Mouse (Mus musculus) adrenal gland (tissue): ENCODE data around the gene Nif3l1.

Experiments
- intact Hi-C: fragments of 180-260 bp; cut with DNase I; formaldehyde crosslinking; loops from one replicate; pipeline ENCODE4 v1.15.1; 2025

Nif3l1 gene

GRCm38 (mm10) chr1:58454316-58454715, 9.4 kb downstream of the Nif3l1 start:
- intact Hi-C loops, result no loop called here

DNA sequence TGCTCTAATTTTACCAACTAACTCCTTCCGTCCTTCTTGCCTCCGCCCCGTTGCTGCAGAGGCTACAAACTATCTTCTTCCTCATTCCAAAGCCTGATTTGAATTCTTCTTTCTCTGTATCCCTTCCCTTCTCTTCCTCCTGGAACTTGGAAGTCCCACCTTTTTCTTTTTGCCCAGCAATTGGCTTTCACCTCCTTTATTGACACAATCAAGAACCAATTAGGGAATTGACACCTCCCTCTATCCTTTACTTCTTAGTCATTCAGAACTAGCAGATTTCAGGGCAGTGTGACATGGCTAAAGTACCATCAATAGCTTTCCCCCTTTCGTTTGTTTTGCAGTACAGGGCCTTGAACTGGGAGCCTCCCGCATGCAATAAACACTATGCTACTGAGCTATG, 13.2 kb downstream of the Nif3l1 start:
- intact Hi-C loops, result no loop called here

DNA sequence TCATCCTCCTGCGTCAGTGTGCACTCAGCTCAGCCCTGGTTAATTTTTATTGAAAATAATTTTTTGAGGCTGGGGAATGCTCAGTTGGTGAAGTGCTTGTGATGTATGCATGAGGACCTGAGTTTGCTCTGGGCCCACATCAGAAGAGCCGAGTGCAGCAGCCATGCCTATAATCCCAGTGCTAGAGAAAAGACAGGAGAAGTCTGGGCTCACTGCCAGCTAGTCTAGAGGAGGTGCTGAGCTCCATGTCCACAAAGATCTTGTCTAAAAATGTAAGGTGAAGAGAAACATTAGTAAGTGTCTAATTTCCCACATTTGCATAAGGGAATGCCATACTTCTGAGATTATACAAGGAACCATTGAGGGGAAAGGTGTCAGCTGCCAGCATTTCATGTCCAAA, 13.9 kb downstream of the Nif3l1 start:
- intact Hi-C loops, result no loop called here

- intact Hi-C loops, result no loop called here
These were observed 15.6 kb downstream of the Nif3l1 start for GRCm38 (mm10) chr1:58460566-58460965.

DNA sequence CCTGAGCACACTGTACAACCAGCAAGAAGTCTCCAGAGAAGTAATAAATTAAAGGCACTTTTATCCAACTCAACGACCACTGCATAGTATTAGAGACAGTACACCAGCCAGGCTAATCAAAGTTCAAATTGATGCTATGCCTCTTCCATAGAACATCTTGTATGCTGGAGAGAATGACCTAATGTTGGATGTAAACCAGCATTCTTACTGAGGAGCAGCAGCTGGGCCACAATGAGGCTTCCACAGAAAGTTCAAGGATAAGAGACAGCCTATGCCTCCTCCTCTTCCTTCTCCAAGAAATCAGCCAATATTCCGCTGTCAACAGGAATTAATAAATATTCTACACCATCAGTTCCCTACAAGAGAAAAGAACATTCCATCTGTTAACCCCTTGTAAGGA, 19.0 kb downstream of the Nif3l1 start:
- intact Hi-C loops, result no loop called here

DNA sequence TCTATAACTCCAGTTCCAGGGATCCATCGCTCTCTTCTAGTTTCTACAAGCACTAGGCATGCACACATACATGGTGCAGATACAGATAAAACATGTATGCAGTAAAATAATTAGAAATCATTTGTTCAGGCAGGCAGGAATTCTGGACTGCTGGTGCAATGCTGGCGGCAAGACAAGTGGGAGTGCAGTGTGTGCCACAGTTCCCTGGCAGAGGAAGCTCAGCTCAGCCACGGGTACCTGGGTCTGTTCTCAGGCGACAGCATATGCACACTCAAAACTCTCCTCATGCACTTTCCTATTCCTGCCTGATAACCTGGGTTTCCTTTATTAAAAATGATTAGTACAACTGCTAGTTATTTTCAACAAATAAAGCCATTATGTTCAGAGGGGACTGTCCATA, 20.1 kb downstream of the Nif3l1 start:
- intact Hi-C loops, result no loop called here

DNA sequence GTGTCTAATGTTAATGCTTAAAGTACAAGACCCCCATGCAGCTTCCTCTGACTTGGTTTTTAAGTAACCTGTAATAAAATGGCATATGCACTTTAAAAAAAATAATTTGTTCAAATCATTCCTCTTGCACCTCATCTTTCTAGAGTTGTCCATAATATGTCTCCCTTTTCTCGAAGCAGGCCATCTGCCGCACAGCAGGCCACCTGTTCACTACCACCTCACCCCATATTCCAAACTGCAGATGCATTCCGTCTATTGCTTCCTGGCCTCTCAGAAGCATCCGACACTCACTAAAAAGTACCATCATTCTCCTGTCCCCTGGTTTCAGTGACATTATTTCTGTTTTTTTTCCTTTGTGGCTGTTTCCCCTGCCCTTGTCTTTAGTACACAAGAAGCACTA, 20.6 kb downstream of the Nif3l1 start:
- intact Hi-C loops, result no loop called here

GRCm38 (mm10) chr1:58475662-58476061, 30.7 kb downstream of the Nif3l1 start:
- intact Hi-C loops, result no loop called here

- intact Hi-C loops, result no loop called here
These were observed 37.7 kb downstream of the Nif3l1 start for GRCm38 (mm10) chr1:58482647-58483046.

GRCm38 (mm10) chr1:58495603-58496002, 50.7 kb downstream of the Nif3l1 start:
- intact Hi-C loops, result no loop called here

GRCm38 (mm10) chr1:58497678-58498077, 52.7 kb downstream of the Nif3l1 start:
- intact Hi-C loops, result no loop called here

- intact Hi-C loops, result no loop called here
These were observed 53.8 kb downstream of the Nif3l1 start for GRCm38 (mm10) chr1:58498758-58499157.

- intact Hi-C loops, result no loop called here
These were observed 58.2 kb downstream of the Nif3l1 start for GRCm38 (mm10) chr1:58503134-58503533.

DNA sequence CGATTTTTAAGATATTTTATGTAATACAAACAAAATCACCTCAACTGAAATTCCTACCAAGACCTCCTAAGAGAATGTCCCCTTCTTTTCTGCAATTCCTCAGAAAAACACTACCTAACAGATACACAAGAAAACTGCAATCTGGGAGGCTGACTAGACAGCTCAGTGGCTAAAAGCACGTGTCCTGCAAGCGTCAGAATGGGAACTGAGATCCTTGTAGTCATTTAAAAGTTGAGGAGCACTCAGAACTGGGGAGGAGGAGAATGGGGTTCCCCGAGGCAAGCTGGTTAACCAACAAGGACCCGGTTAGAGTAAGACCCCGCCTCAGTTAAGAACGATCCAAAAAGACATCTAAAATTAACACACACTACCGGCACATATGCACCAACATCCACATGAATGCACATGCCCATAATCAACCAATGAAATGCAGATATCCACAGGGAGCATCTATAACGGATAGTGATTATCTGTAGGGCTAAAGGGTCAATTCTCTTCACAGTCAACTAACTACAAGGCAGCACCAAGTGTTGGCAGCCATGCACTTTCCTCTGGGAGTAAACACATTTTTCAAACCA, 58.9 kb downstream of the Nif3l1 start:
- intact Hi-C loops, result no loop called here

DNA sequence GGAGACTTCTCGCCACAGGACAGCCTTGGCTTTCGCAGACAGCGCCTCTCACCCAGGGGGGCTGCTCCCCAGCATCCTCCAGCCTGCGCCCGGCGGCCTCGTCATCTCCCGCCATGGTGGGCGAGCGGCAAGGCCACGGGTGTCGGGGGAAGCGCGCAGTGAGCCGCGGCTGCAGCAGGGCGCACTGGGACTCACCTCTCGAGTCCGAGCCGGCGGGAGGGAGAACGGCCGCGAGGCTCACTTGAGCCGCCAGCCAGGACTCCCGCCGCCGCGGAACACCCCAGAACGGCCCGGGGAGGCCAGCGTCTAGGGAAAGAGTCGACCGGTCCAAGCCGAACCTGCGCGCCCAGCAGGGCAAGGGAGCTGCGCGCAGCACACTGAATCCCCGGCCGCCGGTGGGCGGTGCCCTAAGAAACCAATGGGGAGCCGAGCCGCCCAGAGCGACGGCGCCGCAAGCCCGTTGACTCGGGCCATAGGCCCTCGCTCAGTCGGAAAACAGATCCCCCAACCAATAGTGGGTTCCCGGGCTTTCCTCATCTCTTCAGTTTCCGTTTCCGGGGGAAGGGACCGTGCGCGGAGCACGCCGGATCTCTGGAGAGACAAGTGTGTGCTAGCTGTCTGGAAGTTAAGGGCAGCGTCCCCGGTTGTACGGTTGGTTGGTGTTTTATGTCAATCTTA, 59.8 kb downstream of the Nif3l1 start, which contains the start of gene Orc2:
Orc2 (minus strand) TSS at position 533 of the 678 bp plus-strand sequence.
- intact Hi-C loops, result no loop called here

- intact Hi-C loops, result no loop called here
These were observed 62.3 kb downstream of the Nif3l1 start for GRCm38 (mm10) chr1:58507249-58507648.
